Mouse (Mus musculus): ENCODE measurements around the gene Gm20388.

Gene Gm20388

GRCm38 (mm10) chr8:122745750-122746275 lies 2835.2 kb downstream of the Gm20388 start:
- no peak for DNase-seq

DNA sequence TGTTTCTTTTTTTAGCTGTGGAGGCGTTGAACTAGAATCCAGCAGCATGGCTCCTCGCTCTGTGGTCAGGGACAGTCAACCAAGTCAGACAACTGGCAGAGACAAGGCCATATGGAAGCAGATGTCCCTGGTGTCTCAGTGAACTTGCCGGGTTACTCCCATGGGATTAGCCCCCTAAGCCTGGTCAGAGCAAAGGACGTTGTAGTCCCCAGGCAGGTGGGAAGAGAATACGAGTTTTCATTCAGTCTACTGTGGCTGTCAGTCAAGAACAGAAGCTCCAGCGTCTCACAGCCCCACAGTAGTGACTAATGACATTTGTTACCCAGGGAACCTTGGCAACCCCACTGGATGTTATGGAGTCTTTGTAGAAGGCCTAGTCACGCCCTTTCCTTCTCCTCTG lies 2835.8 kb downstream of the Gm20388 start:
- DNase-seq, result no peak

GRCm38 (mm10) chr8:122747825-122748224 lies 2837.2 kb downstream of the Gm20388 start:
- DNase-seq, result no peak

GRCm38 (mm10) chr8:122749333-122749958 lies 2838.8 kb downstream of the Gm20388 start:
- no peak for DNase-seq

- peak; percentile 79 for DNase-seq
These were observed 2840.7 kb downstream of the Gm20388 start for GRCm38 (mm10) chr8:122751342-122751741.

GRCm38 (mm10) chr8:122752111-122752721 lies 2841.6 kb downstream of the Gm20388 start:
- peak; percentile 86 for DNase-seq

GRCm38 (mm10) chr8:122758597-122758996 lies 2848.0 kb downstream of the Gm20388 start:
- DNase-seq, result no peak

DNA sequence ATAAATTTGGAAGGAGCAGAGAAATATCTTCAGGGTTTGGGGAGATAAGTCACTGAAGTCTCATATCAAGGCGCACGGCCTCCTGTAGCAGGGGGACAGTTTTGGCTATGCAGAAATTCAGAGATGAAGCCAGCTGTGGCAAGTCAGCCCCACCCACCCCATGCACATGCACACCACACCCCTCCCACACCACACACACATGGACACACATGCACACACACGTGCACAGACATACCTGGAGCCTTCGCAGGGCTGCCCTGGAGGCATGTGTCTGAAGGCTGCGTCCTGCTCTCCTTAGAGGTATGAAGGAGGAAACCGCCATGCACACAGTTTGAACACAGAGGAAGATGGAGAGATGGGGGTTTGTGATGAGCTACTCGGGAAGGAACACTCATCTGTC lies 2849.5 kb downstream of the Gm20388 start:
- no peak for DNase-seq

GRCm38 (mm10) chr8:122761109-122761508 lies 2850.5 kb downstream of the Gm20388 start:
- no peak for DNase-seq

- DNase-seq, result no peak
These were observed 2852.2 kb downstream of the Gm20388 start for GRCm38 (mm10) chr8:122762731-122763266.

GRCm38 (mm10) chr8:122763267-122763738 lies 2852.7 kb downstream of the Gm20388 start:
- DNase-seq, result no peak

DNA sequence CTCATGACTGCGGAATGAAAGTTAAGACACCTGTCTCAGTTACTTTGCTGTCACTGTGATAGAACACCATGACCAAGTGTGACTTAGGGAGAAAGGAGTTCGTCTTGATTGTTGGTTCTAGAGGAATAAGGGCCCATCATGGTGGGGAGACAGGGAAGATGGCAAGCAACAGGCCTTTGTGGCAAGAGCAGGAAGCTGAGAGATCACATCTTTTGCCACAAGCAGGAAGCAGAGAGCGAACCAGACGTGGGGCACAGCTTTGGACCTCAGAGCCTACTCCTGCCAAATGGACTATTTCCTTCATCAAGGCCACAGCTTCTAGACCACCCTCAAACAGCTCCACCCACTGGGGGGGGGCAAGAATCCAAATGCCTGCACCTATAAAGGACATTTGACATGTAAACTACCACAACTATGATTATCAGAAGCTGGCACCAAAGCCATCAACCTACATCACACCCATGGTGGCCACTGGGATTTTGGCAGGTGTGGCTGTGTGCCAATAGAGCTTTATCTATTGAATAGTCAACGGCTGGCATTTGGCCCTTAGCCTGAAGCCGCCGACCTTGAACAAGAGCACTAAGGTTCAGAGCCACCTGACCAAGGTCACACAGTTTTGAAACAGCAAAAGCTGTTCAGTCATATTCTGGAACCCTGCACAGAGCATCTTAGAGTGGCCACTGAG lies 2854.3 kb downstream of the Gm20388 start:
- no peak for DNase-seq

- DNase-seq, result no peak
These were observed 2855.5 kb downstream of the Gm20388 start for GRCm38 (mm10) chr8:122766189-122766588.

GRCm38 (mm10) chr8:122766647-122767200 lies 2856.1 kb downstream of the Gm20388 start:
- DNase-seq, result no peak

DNA sequence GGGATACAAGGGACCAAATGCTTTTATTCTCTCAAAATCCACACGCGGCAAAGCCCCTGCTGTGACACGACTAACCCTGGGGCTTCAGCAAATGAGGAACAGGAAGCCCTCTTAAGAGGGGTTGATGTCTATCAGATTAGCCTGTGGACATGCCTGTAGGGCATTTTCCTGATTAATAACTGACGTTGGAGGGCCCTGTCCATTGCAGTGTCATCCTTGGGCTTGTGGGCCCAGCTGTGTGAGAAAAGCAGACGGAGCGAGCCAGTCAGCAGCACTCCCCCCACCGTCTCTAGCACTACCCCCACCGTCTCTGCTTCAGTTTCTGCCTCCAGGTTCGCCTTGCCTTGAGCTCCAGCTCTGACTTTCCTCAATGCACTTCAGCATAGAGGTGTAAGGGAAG lies 2856.6 kb downstream of the Gm20388 start:
- DNase-seq, result no peak

- peak; percentile 74 for DNase-seq
These were observed 2858.8 kb downstream of the Gm20388 start for GRCm38 (mm10) chr8:122769251-122770058.

DNA sequence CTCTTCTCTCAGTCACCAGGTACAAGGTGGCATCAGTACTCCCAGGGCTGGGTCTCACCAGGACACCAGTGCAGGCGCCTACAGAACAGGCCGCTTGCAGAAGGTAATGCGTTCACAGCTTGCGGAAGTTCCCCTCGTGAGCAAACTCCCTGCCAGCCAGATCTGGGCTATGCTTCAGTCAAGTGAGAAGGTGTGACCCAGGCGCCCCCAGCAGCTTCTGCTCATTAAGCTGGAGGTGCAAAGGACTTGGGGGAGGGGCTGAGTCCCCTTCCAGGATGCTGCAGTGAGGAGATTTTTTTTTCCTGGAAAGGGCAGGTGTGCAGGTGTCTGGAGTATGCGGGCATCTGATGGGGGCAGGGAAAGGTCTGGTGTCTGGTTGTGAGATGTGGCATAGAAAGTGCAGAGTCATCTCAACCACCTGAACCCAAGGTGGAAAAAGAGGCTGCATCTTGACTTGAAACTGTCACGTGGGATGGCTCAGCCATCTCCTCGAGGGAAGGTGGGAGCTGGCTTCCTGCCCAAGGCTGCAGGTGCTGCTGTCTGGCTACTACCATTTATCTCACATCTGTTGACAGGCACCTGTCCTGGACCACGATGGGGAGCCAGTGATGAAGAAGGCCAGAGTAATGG lies 2861.9 kb downstream of the Gm20388 start:
- DNase-seq, result no peak

DNA sequence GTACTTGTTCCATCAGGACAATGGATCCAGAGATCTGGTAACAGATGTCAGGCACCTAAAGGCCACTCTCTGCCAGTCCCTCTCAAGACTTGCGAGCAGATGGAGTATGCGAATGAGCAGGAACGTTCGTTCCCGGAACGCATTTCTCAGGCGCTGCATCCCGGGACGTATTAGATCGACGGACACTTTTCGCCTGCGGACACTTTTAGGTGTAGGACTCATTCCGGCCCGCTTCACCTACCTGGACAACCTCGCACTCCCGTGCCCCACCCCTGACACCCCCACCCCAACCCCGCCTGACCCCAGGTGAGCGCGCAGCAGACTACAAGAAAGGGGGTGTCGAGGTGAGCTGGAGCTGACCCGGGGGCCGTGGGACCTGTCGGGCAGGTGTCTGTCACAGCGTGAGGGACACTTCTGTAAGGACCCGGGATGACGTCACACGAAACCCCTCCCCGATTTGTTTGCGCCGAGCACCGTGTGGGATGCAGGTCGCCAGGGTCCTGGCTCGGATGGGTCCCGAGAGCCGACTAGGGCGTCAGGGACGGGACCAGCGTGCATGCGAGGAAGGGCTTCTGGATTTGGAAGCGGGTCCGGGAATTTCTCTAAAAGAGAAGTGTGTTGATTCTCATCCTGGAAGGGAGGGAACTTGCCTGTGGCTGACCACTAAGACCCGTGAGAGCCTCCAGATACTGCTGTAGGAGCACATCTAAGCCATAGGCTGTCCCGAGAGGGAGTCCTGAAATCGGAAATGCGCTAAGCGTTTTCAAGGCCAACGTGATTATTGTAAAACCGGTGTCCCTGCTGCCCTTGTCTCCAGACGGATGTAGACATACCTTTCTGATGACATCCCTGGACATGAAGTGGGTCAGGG lies 2864.9 kb downstream of the Gm20388 start, which contains the start of gene Acsf3:
Gene Acsf3 (plus strand): TSS at position 202 of the 871 bp plus-strand sequence.
- peak; percentile 82 for DNase-seq

GRCm38 (mm10) chr8:122777701-122778100 lies 2867.1 kb downstream of the Gm20388 start:
- no peak for DNase-seq

- DNase-seq, result no peak
These were observed 2868.1 kb downstream of the Gm20388 start for GRCm38 (mm10) chr8:122778703-122779239.
